Mouse (Mus musculus): ENCODE data around the gene D11Wsu47e. TPM values are rescaled to one million over a fixed set of nuclear protein-coding genes. Genes with fewer than 3 reads are reported as not detected.

Gene D11Wsu47e
- polyA plus RNA-seq, 1 experiment from 2014 or later, result 22.9 TPM

DNA sequence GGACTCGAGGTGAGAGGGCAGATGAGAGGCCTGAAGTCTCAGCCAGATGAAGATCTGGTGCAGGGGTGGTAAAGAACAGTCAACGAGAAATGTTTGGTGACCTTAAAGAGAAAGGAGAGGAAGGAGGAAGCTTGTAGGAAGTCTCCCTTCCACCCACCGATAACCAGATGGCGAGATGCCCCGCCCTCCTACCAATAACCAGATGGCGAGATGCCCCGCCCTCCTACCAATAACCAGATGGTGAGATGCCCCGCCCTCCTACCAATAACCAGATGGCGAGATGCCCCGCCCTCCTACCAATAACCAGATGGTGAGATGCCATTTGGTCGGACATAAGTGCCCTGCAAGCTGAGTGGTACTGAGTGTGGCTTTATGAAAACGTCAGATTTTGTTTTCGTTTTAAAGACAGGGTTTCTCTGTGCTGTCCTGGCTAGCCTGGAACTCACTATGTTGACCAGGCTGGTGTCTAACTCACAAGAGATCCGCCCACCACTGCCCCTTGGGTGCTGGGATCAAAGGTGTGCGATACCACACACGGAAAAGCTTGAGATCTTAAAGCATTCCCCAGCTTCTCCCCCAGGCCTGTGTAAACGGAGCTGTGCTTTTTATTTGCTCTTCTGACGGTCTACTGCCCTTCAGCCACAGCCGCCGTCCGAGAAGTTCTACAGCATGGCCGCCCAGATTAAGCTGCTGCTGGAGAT, 32.9 kb upstream of the D11Wsu47e start:
- peak; percentile 10; the same call in 1 of the 2 replicates for ATAC-seq (replicated peaks; ENCODE audit: low FRiP score)
- DNase-seq (ENCODE audit: low spot score), result no peak
- peak overlapping the region; percentile 62 for H3K27ac ChIP-seq (ENCODE audit: low read depth, low read length)

DNA sequence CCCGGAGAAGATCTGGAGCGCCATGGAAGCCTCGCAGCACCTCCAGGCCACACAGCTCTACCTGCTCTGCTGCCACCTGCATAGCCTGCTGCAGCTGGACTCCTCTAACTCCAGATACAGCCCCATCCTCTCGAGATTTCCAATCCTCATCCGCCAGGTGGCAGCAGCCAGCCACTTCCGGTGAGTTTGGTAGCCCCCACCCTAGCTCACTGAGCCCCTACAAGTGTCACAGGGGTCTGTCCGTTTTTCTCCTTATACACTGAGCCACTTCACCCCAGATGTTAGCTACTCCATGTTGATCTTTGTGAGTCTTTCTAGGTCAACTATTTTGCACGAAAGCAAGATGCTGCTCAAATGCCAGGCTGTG, 32.3 kb upstream of the D11Wsu47e start:
- H3K27me3 ChIP-seq (replicated peaks; ENCODE audit: control insufficient read depth, insufficient read depth, low read length), result no peaks in the 10 kb centered on the region
- ATAC-seq (replicated peaks; ENCODE audit: low FRiP score) (peak; percentile 15; the same call in 1 of the 2 replicates), DNase-seq (ENCODE audit: low spot score) (peak; percentile 43)
- H3K4me1 ChIP-seq (replicated peaks; ENCODE audit: control insufficient read depth, insufficient read depth, low read length), result peaks cover 23% of the 10 kb centered on the region
- no peak overlapping the region for H3K4me3 ChIP-seq (ENCODE audit: low read depth, low read length)
- peaks cover 30% of the 10 kb centered on the region for H3K36me3 ChIP-seq (ENCODE audit: control insufficient read depth, insufficient read depth, low read length)
- no peaks in the 10 kb centered on the region for H3K9me3 ChIP-seq (ENCODE audit: control insufficient read depth, low read length)
- no peak overlapping the region for H3K9ac ChIP-seq (ENCODE audit: low read depth, low read length)
- H3K27ac ChIP-seq (ENCODE audit: low read depth, low read length), result peak overlapping the region; percentile 62; the same call in 1 of the 2 replicates
- WGBS, result 56% methylated on average over 8 of the region's 8 CpGs
- no peak overlapping the region for H3K4me2 ChIP-seq

More for the DNA sequence above, 32.9 kb upstream of the D11Wsu47e start:
- peak overlapping the region; percentile 88 for H3K4me2 ChIP-seq
- 61% methylated on average over 22 of the region's 22 CpGs for WGBS
- no peaks in the 10 kb centered on the region for H3K27me3 ChIP-seq (replicated peaks; ENCODE audit: control insufficient read depth, insufficient read depth, low read length)
- no peak overlapping the region for H3K9ac ChIP-seq (ENCODE audit: low read depth, low read length)
- H3K4me1 ChIP-seq (replicated peaks; ENCODE audit: control insufficient read depth, insufficient read depth, low read length), result peaks cover 23% of the 10 kb centered on the region
- peak overlapping the region; percentile 24; the same call in 1 of the 2 replicates for H3K4me3 ChIP-seq (ENCODE audit: low read depth, low read length)
- no peaks in the 10 kb centered on the region for H3K9me3 ChIP-seq (ENCODE audit: control insufficient read depth, low read length)
- H3K36me3 ChIP-seq (ENCODE audit: control insufficient read depth, insufficient read depth, low read length), result peaks cover 26% of the 10 kb centered on the region

- H3K36me3 ChIP-seq (ENCODE audit: control insufficient read depth, insufficient read depth, low read length), result peaks cover 35% of the 10 kb centered on the region
- H3K4me1 ChIP-seq (replicated peaks; ENCODE audit: control insufficient read depth, insufficient read depth, low read length), result peaks cover 23% of the 10 kb centered on the region
- WGBS, result 93% methylated on average over 6 of the region's 6 CpGs
- H3K4me2 ChIP-seq, result no peak overlapping the region
- H3K9me3 ChIP-seq (ENCODE audit: control insufficient read depth, low read length), result no peaks in the 10 kb centered on the region
- DNase-seq (ENCODE audit: low spot score) (no peak), ATAC-seq (replicated peaks; ENCODE audit: low FRiP score) (no peak)
- H3K4me3 ChIP-seq (ENCODE audit: low read depth, low read length), result no peak overlapping the region
- no peak overlapping the region for H3K9ac ChIP-seq (ENCODE audit: low read depth, low read length)
- no peaks in the 10 kb centered on the region for H3K27me3 ChIP-seq (replicated peaks; ENCODE audit: control insufficient read depth, insufficient read depth, low read length)
- H3K27ac ChIP-seq (ENCODE audit: low read depth, low read length), result no peak overlapping the region
These were observed 31.7 kb upstream of the D11Wsu47e start for GRCm38 (mm10) chr11:113652516-113652915.

DNA sequence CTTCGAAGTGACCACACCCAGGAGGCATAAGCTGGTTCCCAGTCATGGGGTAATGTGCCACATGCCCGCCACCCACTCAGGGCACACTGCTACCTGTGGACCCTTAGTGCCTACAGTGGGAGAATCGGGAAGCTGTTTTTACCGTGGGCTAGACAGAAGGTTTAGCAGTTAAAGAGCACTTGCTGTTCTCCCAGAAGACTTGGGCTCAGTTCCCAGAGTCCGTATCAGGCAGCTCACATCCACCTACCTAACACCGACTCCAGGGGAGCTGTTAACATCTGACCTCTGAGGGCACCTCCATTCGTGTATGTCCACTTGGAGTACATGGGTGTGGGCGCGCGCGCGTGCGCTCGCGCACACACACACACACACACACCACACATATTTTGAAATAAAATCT, 30.1 kb upstream of the D11Wsu47e start:
- H3K4me3 ChIP-seq (ENCODE audit: low read depth, low read length), result no peak overlapping the region
- peaks cover 39% of the 10 kb centered on the region for H3K36me3 ChIP-seq (ENCODE audit: control insufficient read depth, insufficient read depth, low read length)
- H3K9ac ChIP-seq (ENCODE audit: low read depth, low read length), result no peak overlapping the region
- WGBS, result 93% methylated on average over 15 of the region's 15 CpGs
- DNase-seq (ENCODE audit: low spot score), result no peak
- no peak overlapping the region for H3K4me2 ChIP-seq
- no peak for ATAC-seq (replicated peaks; ENCODE audit: low FRiP score)
- peaks cover 17% of the 10 kb centered on the region for H3K4me1 ChIP-seq (replicated peaks; ENCODE audit: control insufficient read depth, insufficient read depth, low read length)
- H3K27ac ChIP-seq (ENCODE audit: low read depth, low read length), result no peak overlapping the region
- no peaks in the 10 kb centered on the region for H3K27me3 ChIP-seq (replicated peaks; ENCODE audit: control insufficient read depth, insufficient read depth, low read length)
- no peaks in the 10 kb centered on the region for H3K9me3 ChIP-seq (ENCODE audit: control insufficient read depth, low read length)

DNA sequence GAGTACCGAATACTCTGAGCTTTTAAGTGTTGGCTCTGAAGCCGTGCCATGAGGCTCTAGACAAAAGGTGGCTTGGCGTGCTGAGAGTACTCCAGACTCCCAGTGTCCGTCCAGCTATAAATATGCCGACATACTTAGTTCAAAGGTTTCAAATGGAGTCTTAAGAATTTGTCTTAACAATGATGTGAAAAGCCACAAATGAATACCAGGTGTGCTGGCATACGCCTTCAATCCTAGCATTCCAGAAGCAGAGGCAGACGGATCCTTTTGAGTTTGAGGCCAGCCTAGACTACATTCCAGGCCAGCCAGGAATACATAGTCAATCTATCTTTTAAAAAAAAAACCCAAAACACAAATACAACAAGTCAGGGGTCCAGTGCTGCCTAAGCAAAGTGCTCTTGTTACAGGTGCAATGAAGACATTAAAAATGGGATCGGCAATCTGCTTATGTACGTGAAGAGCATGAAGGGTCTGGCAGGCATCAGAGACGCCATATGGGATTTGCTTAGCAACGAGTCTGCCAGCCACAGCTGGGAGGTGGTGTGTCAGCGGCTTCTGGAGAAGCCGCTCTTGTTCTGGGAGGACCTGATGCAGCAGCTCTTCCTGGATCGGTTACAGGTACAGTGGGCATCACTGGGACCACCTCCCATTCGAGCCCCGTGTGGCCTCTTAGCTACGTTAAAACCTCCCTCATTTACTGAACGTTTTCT, 29.5 kb upstream of the D11Wsu47e start:
- Histone ChIP-seq H3K4me3 (ENCODE audit: low read depth, low read length) (no peak overlapping the region), H3K36me3 (ENCODE audit: control insufficient read depth, insufficient read depth, low read length) (peaks cover 43% of the 10 kb centered on the region), H3K27ac (ENCODE audit: low read depth, low read length) (no peak overlapping the region), H3K9ac (ENCODE audit: low read depth, low read length) (no peak overlapping the region), H3K27me3 (replicated peaks; ENCODE audit: control insufficient read depth, insufficient read depth, low read length) (no peaks in the 10 kb centered on the region), H3K4me2 (no peak overlapping the region), H3K4me1 (replicated peaks; ENCODE audit: control insufficient read depth, insufficient read depth, low read length) (peaks cover 17% of the 10 kb centered on the region), H3K9me3 (ENCODE audit: control insufficient read depth, low read length) (no peaks in the 10 kb centered on the region)
- ATAC-seq (replicated peaks; ENCODE audit: low FRiP score), result no peak
- DNase-seq (ENCODE audit: low spot score), result no peak
- WGBS, result 83% methylated on average over 18 of the region's 18 CpGs

DNA sequence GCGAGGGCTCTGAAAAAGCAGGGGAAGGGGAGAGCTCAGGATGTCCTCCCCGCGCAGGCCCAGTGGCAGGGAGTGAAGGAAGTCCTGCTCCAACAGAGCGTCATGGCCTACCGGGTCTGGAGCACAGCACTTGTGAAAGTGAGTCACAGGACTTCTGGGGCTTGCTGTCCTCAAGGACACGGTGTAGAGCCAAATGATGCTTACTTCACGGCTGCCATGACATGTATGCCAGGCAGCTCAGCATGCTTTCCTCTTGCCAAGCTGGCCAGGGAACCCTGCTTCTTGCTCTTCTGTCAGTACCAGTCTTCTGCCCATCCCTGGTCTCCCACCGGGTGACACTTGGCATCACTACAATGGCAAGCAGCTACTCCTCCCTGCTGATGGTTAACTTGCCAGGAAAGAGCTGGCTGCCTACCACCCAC, 27.7 kb upstream of the D11Wsu47e start:
- Histone ChIP-seq H3K27ac (ENCODE audit: low read depth, low read length) (no peak overlapping the region), H3K9me3 (ENCODE audit: control insufficient read depth, low read length) (no peaks in the 10 kb centered on the region), H3K4me3 (ENCODE audit: low read depth, low read length) (no peak overlapping the region), H3K36me3 (ENCODE audit: control insufficient read depth, insufficient read depth, low read length) (peaks cover 53% of the 10 kb centered on the region), H3K4me1 (replicated peaks; ENCODE audit: control insufficient read depth, insufficient read depth, low read length) (peaks cover 4% of the 10 kb centered on the region), H3K4me2 (no peak overlapping the region), H3K27me3 (replicated peaks; ENCODE audit: control insufficient read depth, insufficient read depth, low read length) (no peaks in the 10 kb centered on the region), H3K9ac (ENCODE audit: low read depth, low read length) (no peak overlapping the region)
- no peak for ATAC-seq (replicated peaks; ENCODE audit: low FRiP score)
- WGBS, result 90% methylated on average over 8 of the region's 8 CpGs
- no peak for DNase-seq (ENCODE audit: low spot score)

GRCm38 (mm10) chr11:113657221-113657620, 27.0 kb upstream of the D11Wsu47e start:
- peaks cover 59% of the 10 kb centered on the region for H3K36me3 ChIP-seq (ENCODE audit: control insufficient read depth, insufficient read depth, low read length)
- no peaks in the 10 kb centered on the region for H3K4me1 ChIP-seq (replicated peaks; ENCODE audit: control insufficient read depth, insufficient read depth, low read length)
- 69% methylated on average over 4 of the region's 4 CpGs for WGBS
- no peak overlapping the region for H3K9ac ChIP-seq (ENCODE audit: low read depth, low read length)
- H3K27me3 ChIP-seq (replicated peaks; ENCODE audit: control insufficient read depth, insufficient read depth, low read length), result no peaks in the 10 kb centered on the region
- H3K4me3 ChIP-seq (ENCODE audit: low read depth, low read length), result no peak overlapping the region
- DNase-seq (ENCODE audit: low spot score) (no peak), ATAC-seq (replicated peaks; ENCODE audit: low FRiP score) (no peak)
- H3K27ac ChIP-seq (ENCODE audit: low read depth, low read length), result no peak overlapping the region
- H3K9me3 ChIP-seq (ENCODE audit: control insufficient read depth, low read length), result no peaks in the 10 kb centered on the region
- H3K4me2 ChIP-seq, result no peak overlapping the region

GRCm38 (mm10) chr11:113658319-113658718, 25.9 kb upstream of the D11Wsu47e start:
- Histone ChIP-seq H3K4me3 (ENCODE audit: low read depth, low read length) (no peak overlapping the region), H3K9ac (ENCODE audit: low read depth, low read length) (no peak overlapping the region), H3K36me3 (ENCODE audit: control insufficient read depth, insufficient read depth, low read length) (peaks cover 58% of the 10 kb centered on the region), H3K4me1 (replicated peaks; ENCODE audit: control insufficient read depth, insufficient read depth, low read length) (no peaks in the 10 kb centered on the region), H3K27ac (ENCODE audit: low read depth, low read length) (no peak overlapping the region), H3K9me3 (ENCODE audit: control insufficient read depth, low read length) (no peaks in the 10 kb centered on the region), H3K27me3 (replicated peaks; ENCODE audit: control insufficient read depth, insufficient read depth, low read length) (no peaks in the 10 kb centered on the region), H3K4me2 (no peak overlapping the region)
- DNase-seq (ENCODE audit: low spot score), result no peak
- 88% methylated on average over 8 of the region's 8 CpGs for WGBS
- no peak for ATAC-seq (replicated peaks; ENCODE audit: low FRiP score)

- H3K4me2 ChIP-seq, result no peak overlapping the region
- H3K4me1 ChIP-seq (replicated peaks; ENCODE audit: control insufficient read depth, insufficient read depth, low read length), result no peaks in the 10 kb centered on the region
- 86% methylated on average over 4 of the region's 4 CpGs for WGBS
- peaks cover 60% of the 10 kb centered on the region for H3K36me3 ChIP-seq (ENCODE audit: control insufficient read depth, insufficient read depth, low read length)
- DNase-seq (ENCODE audit: low spot score) (no peak), ATAC-seq (replicated peaks; ENCODE audit: low FRiP score) (no peak)
- no peaks in the 10 kb centered on the region for H3K9me3 ChIP-seq (ENCODE audit: control insufficient read depth, low read length)
- H3K27ac ChIP-seq (ENCODE audit: low read depth, low read length), result no peak overlapping the region
- H3K9ac ChIP-seq (ENCODE audit: low read depth, low read length), result no peak overlapping the region
- H3K4me3 ChIP-seq (ENCODE audit: low read depth, low read length), result no peak overlapping the region
- no peaks in the 10 kb centered on the region for H3K27me3 ChIP-seq (replicated peaks; ENCODE audit: control insufficient read depth, insufficient read depth, low read length)
These were observed 25.4 kb upstream of the D11Wsu47e start for GRCm38 (mm10) chr11:113658763-113659162.
